Comparison of ENCODE assay signal across 31 mouse cellular contexts in the genomic region with DNA sequence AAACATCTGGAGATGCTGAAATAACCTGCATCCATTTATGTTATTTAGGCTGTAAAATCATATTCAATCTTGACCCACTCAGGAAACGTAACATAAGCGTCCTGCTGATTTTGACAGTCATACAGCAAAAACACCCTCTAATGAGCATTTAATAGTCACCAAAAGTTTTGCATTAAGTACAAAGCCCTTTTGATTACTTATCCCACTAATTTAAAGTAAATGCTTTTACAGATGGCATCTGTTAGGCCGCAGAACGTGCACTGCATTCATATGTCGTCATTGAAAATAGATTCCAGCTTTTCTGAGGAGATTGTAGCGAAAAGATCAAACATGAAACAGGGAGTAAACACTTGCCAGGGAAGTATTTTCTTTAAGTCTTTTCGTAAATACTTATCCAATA.
DNase-seq lines count a peak whose midpoint lies in the region; ATAC-seq and TF ChIP-seq lines count a peak whose summit lies in the region.
"Had no signal": no experiment of that assay in that cellular context is flagged by ENCODE, and none has a peak within 500 bp of the region (broad histone marks: within the 10 kb centered on the region; RNA-seq: fewer than 3 reads in every experiment).

No protein-coding gene starts in this region.

- H3K9me3 ChIP-seq in forebrain, embryonic 13.5 days (replicated peaks): no peaks in the 10 kb centered on the region
- no peaks in the 10 kb centered on the region for H3K9me3 ChIP-seq in forebrain, embryonic 10.5 days
- H3K9me3 ChIP-seq in embryonic facial prominence, embryonic 14.5 days (ENCODE audit: control insufficient read depth, low read length): no peaks in the 10 kb centered on the region
- no peaks in the 10 kb centered on the region for H3K9me3 ChIP-seq in limb, embryonic 14.5 days (ENCODE audit: control insufficient read depth, low read length)
- H3K9me3 ChIP-seq: embryonic facial prominence, embryonic 12.5 days; midbrain, embryonic 13.5 days had no signal

- WGBS in forebrain, embryonic 13.5 days: 28% methylated on average over 7 of the region's 7 CpGs
- 63% methylated on average over 7 of the region's 7 CpGs for WGBS in forebrain, embryonic 10.5 days
- WGBS in embryonic facial prominence, embryonic 14.5 days: 24% methylated on average over 7 of the region's 7 CpGs
- WGBS in limb, embryonic 14.5 days: 15% methylated on average over 7 of the region's 7 CpGs

- H3K27ac ChIP-seq in forebrain, embryonic 13.5 days: no peak overlapping the region
- H3K27ac ChIP-seq in forebrain, embryonic 10.5 days: no peak overlapping the region
- no peak overlapping the region for H3K27ac ChIP-seq in embryonic facial prominence, embryonic 14.5 days (replicated peaks; ENCODE audit: low read depth, low read length)
- H3K27ac ChIP-seq in limb, embryonic 14.5 days (replicated peaks; ENCODE audit: low read depth, low read length): no peak overlapping the region
- H3K27ac ChIP-seq: embryonic facial prominence, embryonic 12.5 days; hindbrain, embryonic 14.5 days; left cerebral cortex, adult 2 months; liver, embryonic 14.5 days; macrophage; midbrain, embryonic 13.5 days had no signal

- H3K9ac ChIP-seq in forebrain, embryonic 13.5 days: no peak overlapping the region
- no peak overlapping the region for H3K9ac ChIP-seq in embryonic facial prominence, embryonic 14.5 days (ENCODE audit: low read depth, low read length)
- no peak overlapping the region for H3K9ac ChIP-seq in limb, embryonic 14.5 days (ENCODE audit: low read depth, low read length, severe bottlenecking)
- H3K9ac ChIP-seq: embryonic facial prominence, embryonic 12.5 days; hindbrain, embryonic 14.5 days; liver, embryonic 14.5 days; midbrain, embryonic 13.5 days had no signal

- no peak for TF ChIP-seq POLR2A in limb, embryonic 14.5 days (IDR thresholded peaks at IDR 0.05; ENCODE audit: borderline replicate concordance, extremely low read depth, insufficient read depth, insufficient read length)

- intact Hi-C loops in left cerebral cortex, postnatal 25 days (cut with DNase I): no loop called here

- H3K27me3 ChIP-seq in forebrain, embryonic 13.5 days: no peaks in the 10 kb centered on the region
- no peaks in the 10 kb centered on the region for H3K27me3 ChIP-seq in forebrain, embryonic 10.5 days (ENCODE audit: poor library complexity, severe bottlenecking)
- no peaks in the 10 kb centered on the region for H3K27me3 ChIP-seq in embryonic facial prominence, embryonic 14.5 days (replicated peaks; ENCODE audit: control insufficient read depth, insufficient read depth, low read length)
- no peaks in the 10 kb centered on the region for H3K27me3 ChIP-seq in limb, embryonic 14.5 days (ENCODE audit: control insufficient read depth, insufficient read depth, low read length)
- H3K27me3 ChIP-seq: embryonic facial prominence, embryonic 12.5 days; midbrain, embryonic 13.5 days; Patski had no signal

- DNase-seq in forebrain, embryonic 10.5 days (ENCODE audit: extremely low spot score, low spot score): no peak
- peak; percentile 4 for DNase-seq in retina, embryonic 14.5 days (ENCODE audit: low spot score)
- no peak for DNase-seq in retina, postnatal 1 day
- DNase-seq in embryonic facial prominence, embryonic 14.5 days (ENCODE audit: low spot score): peak; percentile 53
- peak; percentile 38 for DNase-seq in limb, embryonic 14.5 days (ENCODE audit: low spot score)
- DNase-seq in left cerebral cortex, postnatal 25 days (ENCODE audit: low spot score in 2 of 2): no peak
- DNase-seq in kidney, postnatal 10 days: no peak
- DNase-seq: adrenal gland, postnatal 25 days; cerebellum, adult 2 months; cerebellum, postnatal 25 days; gastrocnemius, postnatal 36 days; heart, adult 18-20 months; heart, postnatal 4 days; kidney, adult 11 months; kidney, postnatal 25 days; liver; lung, adult 2 months; lung, postnatal 10 days; thymus, adult 2 months; thymus, postnatal 36 days had no signal

- H3K4me3 ChIP-seq in forebrain, embryonic 13.5 days: no peak overlapping the region
- H3K4me3 ChIP-seq in forebrain, embryonic 10.5 days: no peak overlapping the region
- H3K4me3 ChIP-seq in embryonic facial prominence, embryonic 14.5 days (ENCODE audit: low read depth, low read length): no peak overlapping the region
- H3K4me3 ChIP-seq in limb, embryonic 14.5 days (replicated peaks; ENCODE audit: low read length): no peak overlapping the region
- H3K4me3 ChIP-seq: embryonic facial prominence, embryonic 12.5 days; erythroblast, embryonic 14.5 days; left cerebral cortex, adult 2 months; midbrain, embryonic 13.5 days had no signal

- H3K4me1 ChIP-seq in forebrain, embryonic 13.5 days: 0 out of 2 replicates have a peak, but pooled peaks cover 7% of the 10 kb centered on the region
- peaks cover 5% of the 10 kb centered on the region; the same call in 1 of the 2 replicates for H3K4me1 ChIP-seq in forebrain, embryonic 10.5 days
- peaks cover 6% of the 10 kb centered on the region; the same call in 1 of the 2 replicates for H3K4me1 ChIP-seq in embryonic facial prominence, embryonic 14.5 days (ENCODE audit: control insufficient read depth, insufficient read depth, low read length)
- H3K4me1 ChIP-seq in limb, embryonic 14.5 days (ENCODE audit: control insufficient read depth, insufficient read depth, low read length): no peaks in the 10 kb centered on the region
- H3K4me1 ChIP-seq: embryonic facial prominence, embryonic 12.5 days; midbrain, embryonic 13.5 days had no signal

- no peak overlapping the region for H3K4me2 ChIP-seq in forebrain, embryonic 13.5 days
- 0 out of 2 replicates have a peak overlapping the region, but pooled peaks have one; percentile 6 for H3K4me2 ChIP-seq in embryonic facial prominence, embryonic 14.5 days (ENCODE audit: low read depth, low read length)
- H3K4me2 ChIP-seq in limb, embryonic 14.5 days (replicated peaks; ENCODE audit: low read depth, low read length, severe bottlenecking): no peak overlapping the region
- H3K4me2 ChIP-seq: embryonic facial prominence, embryonic 12.5 days; heart, embryonic 11.5 days; hindbrain, embryonic 14.5 days; midbrain, embryonic 13.5 days had no signal

- no peaks in the 10 kb centered on the region for H3K36me3 ChIP-seq in forebrain, embryonic 13.5 days (ENCODE audit: poor library complexity, severe bottlenecking)
- no peaks in the 10 kb centered on the region for H3K36me3 ChIP-seq in forebrain, embryonic 10.5 days (replicated peaks)
- H3K36me3 ChIP-seq in embryonic facial prominence, embryonic 14.5 days (ENCODE audit: control insufficient read depth, insufficient read depth, low read length): no peaks in the 10 kb centered on the region
- H3K36me3 ChIP-seq in limb, embryonic 14.5 days (ENCODE audit: control insufficient read depth, insufficient read depth, low read length): no peaks in the 10 kb centered on the region
- H3K36me3 ChIP-seq: embryonic facial prominence, embryonic 12.5 days; midbrain, embryonic 13.5 days had no signal

- ATAC-seq in forebrain, embryonic 13.5 days: peak; percentile 57
- ATAC-seq in embryonic facial prominence, embryonic 14.5 days (ENCODE audit: low read depth): no peak
- ATAC-seq in limb, embryonic 14.5 days (ENCODE audit: low FRiP score, low read depth): no peak
- ATAC-seq: inflammation-experienced regulatory T-cells, adult 6 months; midbrain, embryonic 13.5 days; Patski had no signal

Comparison
In these comparisons a context has a peak if more than half of its experiments do, and no peak if none do; other contexts are left out.
1. DNase-seq: peak in retina, embryonic 14.5 days (single experiment), embryonic facial prominence, embryonic 14.5 days (single experiment) and limb, embryonic 14.5 days (single experiment); none in forebrain, embryonic 10.5 days (single experiment), retina, postnatal 1 day (single experiment), left cerebral cortex, postnatal 25 days (0 of 2) and kidney, postnatal 10 days (single experiment).